Mouse (Mus musculus): ENCODE results near the gene Renbp.

GRCm38 (mm10) chrX:73954988-73955387 lies 24.3 kb upstream of the Renbp start:
- no peak for TF ChIP-seq MYOG (IDR thresholded peaks at IDR 0.05; ENCODE audit: control insufficient read depth, extremely low read depth, insufficient read length)
- no peak for TF ChIP-seq MAX (IDR thresholded peaks at IDR 0.05)
